Mouse (Mus musculus): ENCODE results near the gene Arl8b.

Gene Arl8b

GRCm38 (mm10) chr6:108785551-108785950 lies 2.7 kb downstream of the Arl8b start:
- DNase-seq = no peak

DNA sequence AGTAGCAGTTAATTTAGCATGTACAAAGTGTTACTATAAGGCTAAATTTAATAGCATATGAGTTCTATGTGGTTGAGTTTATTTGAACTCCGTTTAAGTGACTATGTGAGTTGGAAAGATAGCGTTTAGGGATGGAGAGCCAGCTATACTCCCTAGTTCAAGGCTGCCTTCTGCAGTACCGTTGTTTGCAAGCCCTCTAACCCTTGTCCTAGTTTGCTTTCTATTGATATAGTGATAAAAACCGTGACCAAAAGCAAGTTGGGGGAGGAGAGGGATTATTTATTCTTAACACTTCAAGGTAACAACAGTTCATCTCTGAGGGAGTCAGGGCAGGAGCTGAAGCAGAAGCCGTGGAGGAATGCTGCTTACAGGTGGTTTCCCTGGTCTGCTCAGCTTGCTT lies 8.6 kb downstream of the Arl8b start:
- DNase-seq = no peak

- no peak for DNase-seq
These were observed 13.0 kb downstream of the Arl8b start for GRCm38 (mm10) chr6:108795912-108796311.

- DNase-seq = no peak
These were observed 13.8 kb downstream of the Arl8b start for GRCm38 (mm10) chr6:108796706-108797105.

DNA sequence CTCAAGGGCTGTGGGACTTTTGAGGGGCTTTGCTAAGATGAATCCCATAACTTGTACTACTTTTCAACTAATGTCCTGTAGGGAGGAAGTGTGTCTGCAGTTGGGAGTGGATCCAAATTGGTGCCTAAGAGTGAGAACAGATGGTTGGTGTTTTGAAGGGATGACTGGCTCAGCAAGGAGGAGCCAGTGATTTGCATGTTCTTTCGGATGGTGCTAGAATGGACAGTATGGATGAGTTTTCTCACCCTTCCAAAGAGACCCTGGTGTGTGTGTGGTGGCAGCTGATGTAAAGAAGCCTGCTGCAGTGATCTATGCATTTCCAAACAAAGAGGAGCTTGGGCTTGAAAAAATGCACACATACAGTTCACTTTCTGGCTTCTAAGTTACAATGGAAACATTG lies 22.3 kb downstream of the Arl8b start:
- no peak for DNase-seq

- DNase-seq = no peak
These were observed 23.0 kb downstream of the Arl8b start for GRCm38 (mm10) chr6:108805871-108806270.

DNA sequence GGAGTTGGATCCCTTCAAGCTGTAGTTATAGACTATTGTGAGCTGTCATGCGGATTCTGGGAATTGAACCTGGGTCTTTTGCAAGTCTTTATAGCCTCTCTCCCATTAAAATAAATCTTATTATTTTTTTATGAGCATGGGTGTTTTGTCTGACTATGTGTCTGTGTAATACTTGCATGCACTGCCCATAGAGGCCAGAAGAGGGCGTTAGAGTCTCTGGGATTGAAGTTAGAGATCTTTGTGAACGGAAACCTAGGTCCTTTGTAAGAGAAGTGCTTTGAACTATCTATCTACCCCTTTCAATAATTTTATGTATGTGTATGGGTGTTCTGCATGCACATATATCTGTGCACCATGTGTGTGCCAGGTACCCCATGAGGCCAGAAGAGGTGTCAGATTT lies 24.5 kb downstream of the Arl8b start:
- DNase-seq = no peak

- no peak for DNase-seq
These were observed 25.9 kb downstream of the Arl8b start for GRCm38 (mm10) chr6:108808786-108809185.

DNA sequence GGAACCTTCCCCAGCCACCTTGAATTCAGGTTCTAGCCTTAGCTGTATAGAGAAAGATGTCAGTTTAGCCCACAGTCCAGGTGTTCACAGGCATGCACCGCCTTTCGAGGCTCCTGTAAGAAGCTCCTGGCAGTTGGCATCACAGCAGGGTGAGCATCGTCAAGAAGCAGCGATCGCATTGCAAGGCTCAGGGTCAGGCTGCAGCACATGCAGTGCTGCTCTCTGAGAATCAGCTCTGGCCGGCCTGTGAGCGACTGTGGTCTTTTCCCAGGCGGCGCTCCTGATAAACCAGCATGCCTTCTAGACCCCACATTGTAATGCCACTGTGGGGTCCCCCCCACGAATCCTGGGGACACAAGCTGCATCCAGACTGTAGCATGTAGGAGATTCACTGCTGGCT lies 27.3 kb downstream of the Arl8b start:
- no peak for DNase-seq

GRCm38 (mm10) chr6:108812134-108812533 lies 29.2 kb downstream of the Arl8b start:
- DNase-seq = no peak

- DNase-seq = no peak
These were observed 34.6 kb downstream of the Arl8b start for GRCm38 (mm10) chr6:108817510-108817909.

DNA sequence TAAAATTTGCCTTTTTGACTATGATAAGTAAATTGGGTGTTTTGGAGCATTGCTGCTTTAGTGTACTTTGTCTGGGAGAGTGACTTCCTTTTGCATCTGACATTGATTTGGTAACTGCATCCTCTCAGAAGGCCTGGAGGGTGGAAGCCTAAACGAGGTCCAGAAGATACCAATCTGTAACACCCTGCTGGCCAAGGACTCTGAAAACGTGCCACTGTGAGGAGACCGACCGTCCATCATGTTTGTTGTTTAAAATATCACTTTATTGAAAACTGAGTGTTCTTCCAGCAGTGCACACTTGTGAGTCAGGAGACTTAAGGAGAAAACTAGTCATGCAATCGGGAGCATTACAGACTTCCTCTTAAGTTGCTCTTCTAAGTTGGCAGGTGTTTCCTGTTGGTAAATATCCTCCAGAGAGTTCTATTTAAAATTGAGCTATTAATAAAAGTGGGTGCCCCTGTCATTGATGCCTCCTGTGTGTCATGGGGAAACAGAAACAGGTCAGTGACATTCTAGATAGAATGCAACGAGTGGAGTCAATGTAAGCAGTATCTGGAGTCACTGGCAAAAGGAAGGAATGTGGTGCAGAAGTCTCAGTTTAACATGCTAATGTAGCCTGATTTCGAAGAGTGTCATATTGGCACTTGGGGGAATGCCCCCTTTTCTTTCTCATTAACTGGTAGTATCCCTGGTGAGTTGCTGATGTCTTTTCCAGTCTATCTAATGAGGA lies 42.1 kb downstream of the Arl8b start:
- no peak for DNase-seq

DNA sequence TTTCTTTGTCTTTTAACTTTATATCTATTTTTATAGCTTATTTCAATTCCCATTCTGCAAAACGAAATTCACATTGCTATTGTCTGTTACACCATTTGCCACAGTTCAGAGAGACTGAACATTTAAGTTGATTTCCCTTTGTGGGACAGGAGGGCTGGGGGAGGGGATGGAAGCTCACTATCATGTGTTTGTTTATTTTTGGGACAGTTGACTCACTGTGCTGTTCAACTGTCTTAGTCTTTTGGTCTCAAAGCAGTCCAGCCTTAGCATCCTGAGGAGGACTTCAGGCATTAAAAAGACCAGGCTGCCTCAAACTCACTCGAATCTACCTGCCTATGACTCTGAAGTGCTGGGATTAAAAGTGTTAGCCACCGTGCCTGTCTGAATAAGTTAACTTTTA lies 43.2 kb downstream of the Arl8b start:
- DNase-seq = no peak

DNA sequence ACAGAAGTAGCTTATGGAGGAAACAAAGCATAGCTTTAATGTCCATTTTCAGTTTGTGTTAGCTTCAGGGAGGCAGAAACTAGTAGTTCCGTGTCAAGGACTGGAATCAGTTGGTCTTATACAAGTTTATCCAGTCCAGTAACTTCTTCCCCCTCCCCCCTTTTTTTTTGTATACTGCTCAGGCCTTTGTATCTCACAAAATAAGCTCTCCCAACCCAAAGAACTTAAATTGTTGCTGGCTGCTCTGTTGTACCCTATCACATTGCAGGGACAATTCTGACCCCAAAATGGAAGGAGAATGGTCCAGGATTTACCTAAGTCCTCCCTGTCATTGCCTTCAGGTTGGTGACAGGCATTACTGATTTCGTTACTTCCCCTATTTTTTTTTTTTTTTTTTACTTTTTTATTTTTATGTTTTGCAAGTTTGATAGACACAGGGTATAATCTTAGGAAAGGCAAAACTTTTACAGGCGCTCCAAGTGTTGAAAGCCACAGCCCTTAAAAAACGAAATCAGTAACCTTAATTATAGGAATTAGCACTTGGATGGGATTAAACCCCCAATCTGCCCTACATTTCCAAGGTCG lies 44.5 kb downstream of the Arl8b start:
- DNase-seq = no peak

DNA sequence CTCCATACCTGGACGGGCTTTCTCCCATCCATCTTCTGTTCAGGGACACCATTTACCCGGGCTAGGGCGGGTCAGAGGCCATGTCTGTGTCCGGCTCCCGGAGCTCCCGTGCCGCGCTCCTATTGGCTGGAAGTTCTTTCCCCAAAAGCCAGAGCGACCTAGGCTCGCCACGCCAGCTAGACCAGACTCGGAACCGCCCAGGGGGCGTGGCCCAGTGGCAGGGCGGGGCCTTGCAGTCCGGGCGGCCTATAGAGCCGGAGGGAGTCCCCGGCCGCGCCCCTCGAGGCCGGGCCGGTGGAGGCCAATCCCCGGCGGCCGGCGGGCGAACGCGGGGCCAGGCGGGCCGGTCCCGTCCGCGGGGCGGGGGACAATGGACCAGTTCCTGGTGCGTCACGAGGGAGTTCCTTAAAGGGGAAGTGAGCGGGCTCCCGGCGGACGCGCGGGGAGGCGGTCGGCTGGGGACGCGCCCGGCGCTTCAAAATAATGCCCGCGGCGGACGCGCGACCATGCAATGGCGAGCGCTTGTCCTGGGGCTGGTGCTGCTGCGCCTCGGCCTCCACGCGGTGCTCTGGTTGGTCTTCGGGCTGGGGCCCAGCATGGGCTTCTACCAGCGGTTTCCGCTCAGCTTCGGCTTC lies 45.5 kb downstream of the Arl8b start, which contains the start of gene Edem1:
Gene Edem1, plus strand, starts transcription at position 408 of the 635 bp plus-strand sequence.
- DNase-seq = peak; percentile 99

DNA sequence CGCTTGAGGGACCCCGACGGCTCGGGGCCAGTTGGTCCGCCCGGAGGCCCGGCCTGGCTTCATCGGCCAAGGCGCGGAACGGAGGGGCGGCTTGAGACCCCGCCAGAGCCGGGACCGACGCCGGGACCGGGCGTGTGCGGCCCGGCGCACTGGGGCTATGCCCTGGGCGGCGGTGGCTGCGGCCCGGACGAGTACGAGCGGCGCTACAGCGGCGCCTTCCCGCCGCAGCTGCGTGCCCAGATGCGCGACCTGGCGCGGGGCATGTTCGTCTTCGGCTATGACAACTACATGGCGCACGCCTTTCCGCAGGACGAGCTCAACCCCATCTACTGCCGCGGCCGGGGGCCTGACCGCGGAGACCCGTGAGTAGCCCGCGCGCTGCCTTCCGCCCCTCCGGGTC lies 46.0 kb downstream of the Arl8b start:
- peak; percentile 12 to 35 for DNase-seq

GRCm38 (mm10) chr6:108829386-108830370 lies 46.8 kb downstream of the Arl8b start:
- peak; percentile 68 to 72 for DNase-seq

DNA sequence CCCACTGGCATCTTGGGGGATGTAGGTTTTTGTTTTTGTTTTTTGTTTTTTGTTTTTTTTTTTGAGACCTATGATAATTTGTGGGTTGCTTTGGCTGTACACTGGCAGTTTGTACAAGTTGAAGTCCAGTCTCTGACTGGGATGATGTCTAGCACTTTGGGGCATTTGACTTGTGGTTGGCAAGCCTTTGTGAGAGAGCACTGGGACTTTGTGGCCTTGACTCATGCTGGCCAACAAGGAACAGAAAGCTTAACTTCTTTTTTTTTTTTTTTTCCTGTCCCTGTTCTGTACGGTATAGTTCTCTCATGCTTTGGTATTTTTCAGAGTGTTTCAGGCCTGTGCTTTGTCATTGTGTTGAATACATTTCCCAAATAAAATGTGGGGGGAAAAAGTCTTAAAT lies 49.3 kb downstream of the Arl8b start:
- no peak for DNase-seq

GRCm38 (mm10) chr6:108832989-108833388 lies 50.1 kb downstream of the Arl8b start:
- no peak for DNase-seq

- DNase-seq = no peak
These were observed 51.2 kb downstream of the Arl8b start for GRCm38 (mm10) chr6:108833963-108834697.

DNA sequence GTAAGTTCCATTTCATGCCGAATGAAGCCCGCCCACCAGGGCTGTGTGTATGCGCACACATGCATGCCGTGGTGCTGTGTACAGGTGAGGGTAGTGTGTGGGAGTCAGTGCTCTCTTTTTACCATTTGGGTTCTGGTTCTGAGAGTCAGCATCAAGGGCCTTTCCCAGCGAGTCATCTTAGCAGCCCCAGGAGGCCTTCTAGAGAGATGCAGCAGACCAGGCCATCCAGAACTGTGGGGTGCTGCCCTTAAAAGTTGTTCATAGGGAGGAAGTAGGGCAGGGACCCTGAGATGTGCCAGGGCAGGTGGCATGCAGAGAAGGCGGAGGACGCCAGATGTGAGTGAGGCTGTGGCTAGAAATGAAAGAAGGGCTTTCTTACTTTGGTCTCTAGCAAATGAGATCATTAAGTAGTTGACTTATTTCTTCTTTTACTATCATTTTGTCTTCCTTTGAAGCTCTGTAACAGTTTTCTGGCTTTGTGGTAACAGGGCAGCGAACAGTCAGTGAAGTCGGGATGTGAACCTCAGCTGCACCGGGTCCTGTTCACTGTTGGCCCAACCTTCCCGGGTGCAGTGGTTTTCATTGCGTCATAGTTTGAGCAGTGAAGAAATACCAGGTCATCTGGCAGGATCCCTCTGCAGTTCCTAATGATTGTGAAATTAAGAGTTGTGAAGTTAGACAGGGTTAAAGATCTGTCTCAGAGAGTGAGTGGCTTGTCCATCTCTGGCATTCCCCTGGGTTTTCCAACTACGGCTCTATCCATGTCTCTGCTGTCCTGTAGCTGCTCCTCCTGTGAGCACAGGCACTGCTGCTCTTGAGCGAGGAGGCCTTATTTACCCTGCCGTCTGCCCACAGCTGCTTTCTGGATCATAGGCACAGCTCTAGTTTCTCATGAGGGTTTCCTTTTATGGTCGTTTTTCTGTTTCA lies 53.1 kb downstream of the Arl8b start:
- DNase-seq = no peak

All from kidney, adult 8-10 months (tissue).